8 mouse cellular contexts compared by ENCODE assay signal in genomic region chrX:48593721-48594098, GRCm38 (mm10). TPM values are rescaled to one million over a fixed set of nuclear protein-coding genes. Genes with fewer than 3 reads are reported as not detected.
DNase-seq lines count a peak whose midpoint lies in the region; ATAC-seq and TF ChIP-seq lines count a peak whose summit lies in the region.

No protein-coding gene starts in this region.

- H3K9ac ChIP-seq in kidney, postnatal 0 days (ENCODE audit: low read depth, low read length): peak overlapping the region; percentile 67
- peak overlapping the region; percentile 70 for H3K9ac ChIP-seq in ES-E14 (ENCODE audit: insufficient read depth, low read depth, low read length, poor library complexity, severe bottlenecking)
- H3K9ac ChIP-seq in embryonic facial prominence, embryonic 12.5 days: peak overlapping the region; percentile 68
- H3K9ac ChIP-seq in intestine, postnatal 0 days (ENCODE audit: low read depth, low read length): peak overlapping the region; percentile 50
- peak overlapping the region; percentile 84 for H3K9ac ChIP-seq in neural tube, embryonic 13.5 days

- ATAC-seq in kidney, postnatal 0 days (replicated peaks; ENCODE audit: low FRiP score, low read depth): peak; percentile 65; the same call in 1 of the 2 replicates
- ATAC-seq in embryonic facial prominence, embryonic 12.5 days (ENCODE audit: insufficient number of reproducible peaks, insufficient read depth, low FRiP score, low TSS enrichment): no peak
- no peak; the same call in 1 of the 2 replicates for ATAC-seq in intestine, postnatal 0 days
- ATAC-seq in neural tube, embryonic 13.5 days (ENCODE audit: low read depth): peak; percentile 79

- 36% methylated on average over 13 of the region's 15 CpGs for WGBS in kidney, postnatal 0 days
- WGBS in embryonic facial prominence, embryonic 12.5 days: 19% methylated on average over 15 of the region's 15 CpGs
- 23% methylated on average over 14 of the region's 15 CpGs for WGBS in intestine, postnatal 0 days
- 29% methylated on average over 13 of the region's 15 CpGs for WGBS in neural tube, embryonic 13.5 days

- H3K4me2 ChIP-seq in kidney, postnatal 0 days (ENCODE audit: low read length): peak overlapping the region; percentile 56
- peak overlapping the region; percentile 42 for H3K4me2 ChIP-seq in embryonic facial prominence, embryonic 12.5 days (replicated peaks)
- H3K4me2 ChIP-seq in intestine, postnatal 0 days (replicated peaks; ENCODE audit: low read depth): peak overlapping the region; percentile 64
- peak overlapping the region; percentile 56 for H3K4me2 ChIP-seq in neural tube, embryonic 13.5 days

- in situ Hi-C loops in ES-E14 (cut with MboI; ENCODE audit: low sequenced_read_pairs in 2 of 2, unreplicated experiment in 2 of 2): no loop called here

- peak; percentile 7 for DNase-seq in kidney, postnatal 0 days (ENCODE audit: low spot score)
- no peak for DNase-seq in kidney, adult 18-20 months
- DNase-seq in ES-E14 (ENCODE audit: low read depth, low spot score): no peak
- no peak for DNase-seq in natural killer cell, adult 2 months (ENCODE audit: low spot score in 2 of 2)
- no peak for DNase-seq in left cerebral cortex, postnatal 14 days (ENCODE audit: low spot score in 2 of 2)

- no peaks in the 10 kb centered on the region for H3K9me3 ChIP-seq in kidney, postnatal 0 days (replicated peaks; ENCODE audit: low read length)
- no peaks in the 10 kb centered on the region for H3K9me3 ChIP-seq in ES-E14 (ENCODE audit: control insufficient read depth, insufficient read depth, low read depth, low read length)
- H3K9me3 ChIP-seq in embryonic facial prominence, embryonic 12.5 days: no peaks in the 10 kb centered on the region
- H3K9me3 ChIP-seq in intestine, postnatal 0 days (ENCODE audit: control insufficient read depth): no peaks in the 10 kb centered on the region
- H3K9me3 ChIP-seq in neural tube, embryonic 13.5 days: no peaks in the 10 kb centered on the region

- TF ChIP-seq CTCF in kidney, postnatal 0 days (IDR thresholded peaks at IDR 0.05; ENCODE audit: low read depth): no peak
- TF ChIP-seq CTCF in intestine, postnatal 0 days (IDR thresholded peaks at IDR 0.05; ENCODE audit: low read depth): no peak

- peak overlapping the region; percentile 83 for H3K27ac ChIP-seq in kidney, postnatal 0 days
- H3K27ac ChIP-seq in ES-E14 (ENCODE audit: insufficient read depth, low read depth, low read length, poor library complexity, severe bottlenecking): no peak overlapping the region
- H3K27ac ChIP-seq in embryonic facial prominence, embryonic 12.5 days: peak overlapping the region; percentile 77
- H3K27ac ChIP-seq in intestine, postnatal 0 days (ENCODE audit: low read depth, low read length): 0 out of 2 replicates have a peak overlapping the region, but pooled peaks have one; percentile 36
- H3K27ac ChIP-seq in neural tube, embryonic 13.5 days (replicated peaks): peak overlapping the region; percentile 91

- H3K4me1 ChIP-seq in kidney, postnatal 0 days (replicated peaks; ENCODE audit: insufficient read depth, low read length): no peaks in the 10 kb centered on the region
- H3K4me1 ChIP-seq in ES-E14 (ENCODE audit: control insufficient read depth in 2 of 2, insufficient read depth in 2 of 2, low read length in 2 of 2, poor library complexity in 1 of 2): no peaks in the 10 kb centered on the region
- no peaks in the 10 kb centered on the region for H3K4me1 ChIP-seq in embryonic facial prominence, embryonic 12.5 days
- H3K4me1 ChIP-seq in intestine, postnatal 0 days (replicated peaks; ENCODE audit: control insufficient read depth, insufficient read depth, low read length): no peaks in the 10 kb centered on the region
- peaks cover 8% of the 10 kb centered on the region for H3K4me1 ChIP-seq in neural tube, embryonic 13.5 days (replicated peaks)

- no peaks in the 10 kb centered on the region for H3K27me3 ChIP-seq in kidney, postnatal 0 days (ENCODE audit: insufficient read depth, low read length)
- no peaks in the 10 kb centered on the region for H3K27me3 ChIP-seq in embryonic facial prominence, embryonic 12.5 days
- H3K27me3 ChIP-seq in intestine, postnatal 0 days (replicated peaks; ENCODE audit: control insufficient read depth, insufficient read depth, low read length): no peaks in the 10 kb centered on the region
- no peaks in the 10 kb centered on the region for H3K27me3 ChIP-seq in neural tube, embryonic 13.5 days

- peak overlapping the region; percentile 65 for H3K4me3 ChIP-seq in kidney, postnatal 0 days (replicated peaks; ENCODE audit: low read depth, low read length)
- peak overlapping the region; percentile 80 to 89 for H3K4me3 ChIP-seq in ES-E14 (ENCODE audit: insufficient read depth in 1 of 2, low read depth in 1 of 2, low read length in 2 of 2, poor library complexity in 1 of 2, severe bottlenecking in 1 of 2)
- H3K4me3 ChIP-seq in embryonic facial prominence, embryonic 12.5 days: peak overlapping the region; percentile 59
- peak overlapping the region; percentile 58 for H3K4me3 ChIP-seq in intestine, postnatal 0 days (ENCODE audit: low read depth, low read length)
- peak overlapping the region; percentile 62 for H3K4me3 ChIP-seq in neural tube, embryonic 13.5 days

- intact Hi-C loops in left cerebral cortex, postnatal 14 days (cut with DNase I): no loop called here

- no peaks in the 10 kb centered on the region for H3K36me3 ChIP-seq in kidney, postnatal 0 days (ENCODE audit: insufficient read depth, low read length)
- no peaks in the 10 kb centered on the region for H3K36me3 ChIP-seq in ES-E14 (ENCODE audit: control insufficient read depth, insufficient read depth, low read length, poor library complexity, severe bottlenecking)
- peaks cover 12% of the 10 kb centered on the region; the same call in 1 of the 2 replicates for H3K36me3 ChIP-seq in embryonic facial prominence, embryonic 12.5 days
- H3K36me3 ChIP-seq in intestine, postnatal 0 days (ENCODE audit: control insufficient read depth, insufficient read depth): no peaks in the 10 kb centered on the region
- peaks cover 18% of the 10 kb centered on the region for H3K36me3 ChIP-seq in neural tube, embryonic 13.5 days

TF ChIP-seq in ES-E14, 5 proteins besides CTCF, POLR2A, EP300 and RAD21:
- no peak for TF ChIP-seq ZC3H11A (IDR thresholded peaks at IDR 0.05; ENCODE audit: borderline replicate concordance, low read depth, low read length)
- no peak for TF ChIP-seq ZNF384 (IDR thresholded peaks at IDR 0.05; ENCODE audit: low read depth, low read length)
- no peak for TF ChIP-seq HCFC1 (IDR thresholded peaks at IDR 0.05; ENCODE audit: borderline replicate concordance, insufficient read depth, low read length)
- TF ChIP-seq CHD2 (IDR thresholded peaks at IDR 0.05; ENCODE audit: low read depth, low read length): no peak
- TF ChIP-seq MAFK (IDR thresholded peaks at IDR 0.05; ENCODE audit: insufficient read depth, low read depth, low read length): no peak
TF ChIP-seq in ES-E14: peak in this region for 0.

RNA-seq across cellular contexts. Expression of gene Zfp280c, which starts 0.6 kb away (rescaled TPM):
- polyA plus RNA-seq in kidney, postnatal 0 days (2015; fragmentation: Nextera tagmentation; extraction: Ambion mirVana): 8.4 and 8.8 TPM in 2 replicates
- total RNA-seq in ES-E14 (2012; rRNA removed): 9.0 and 11.3 TPM in 2 replicates
- 15.9 and 19.1 TPM in 2 replicates for polyA plus RNA-seq in embryonic facial prominence, embryonic 12.5 days (2016; fragmentation: Nextera tagmentation; extraction: Ambion mirVana)
- 3.2 and 3.9 TPM in 2 replicates for polyA plus RNA-seq in intestine, postnatal 0 days (2015; fragmentation: Nextera tagmentation; extraction: Ambion mirVana)
- polyA plus RNA-seq in neural tube, embryonic 13.5 days (2015; fragmentation: Nextera tagmentation; extraction: Ambion mirVana): 8.8 and 10.6 TPM in 2 replicates
- 10 to 100 TPM; 20.6 to 21.8 TPM for total RNA-seq in left cerebral cortex, postnatal 14 days (2021)

RNA-seq across cellular contexts. Expression of gene Slc25a14, which starts 29.5 kb away (rescaled TPM):
- polyA plus RNA-seq in kidney, postnatal 0 days (2015; fragmentation: Nextera tagmentation; extraction: Ambion mirVana): 14.0 TPM in 2 replicates
- total RNA-seq in ES-E14 (2012; rRNA removed): 4.1 and 5.8 TPM in 2 replicates
- 18.4 and 21.6 TPM in 2 replicates for polyA plus RNA-seq in embryonic facial prominence, embryonic 12.5 days (2016; fragmentation: Nextera tagmentation; extraction: Ambion mirVana)
- 7.9 and 9.5 TPM in 2 replicates for polyA plus RNA-seq in intestine, postnatal 0 days (2015; fragmentation: Nextera tagmentation; extraction: Ambion mirVana)
- polyA plus RNA-seq in neural tube, embryonic 13.5 days (2015; fragmentation: Nextera tagmentation; extraction: Ambion mirVana): 33.4 and 36.0 TPM in 2 replicates
- total RNA-seq in left cerebral cortex, postnatal 14 days (2021): 10 to 100 TPM; 49.8 to 53.4 TPM

Comparison
In these comparisons a context has a peak if more than half of its experiments do, and no peak if none do; other contexts are left out.
1. ATAC-seq: peak in kidney, postnatal 0 days (single experiment) and neural tube, embryonic 13.5 days (single experiment); none in embryonic facial prominence, embryonic 12.5 days (single experiment) and intestine, postnatal 0 days (single experiment).
2. Peak in every context shown above with its lines, with median percentiles within 50 percentile points of each other: H3K4me2 ChIP-seq, H3K4me3 ChIP-seq and H3K9ac ChIP-seq.